In the genomic region with DNA sequence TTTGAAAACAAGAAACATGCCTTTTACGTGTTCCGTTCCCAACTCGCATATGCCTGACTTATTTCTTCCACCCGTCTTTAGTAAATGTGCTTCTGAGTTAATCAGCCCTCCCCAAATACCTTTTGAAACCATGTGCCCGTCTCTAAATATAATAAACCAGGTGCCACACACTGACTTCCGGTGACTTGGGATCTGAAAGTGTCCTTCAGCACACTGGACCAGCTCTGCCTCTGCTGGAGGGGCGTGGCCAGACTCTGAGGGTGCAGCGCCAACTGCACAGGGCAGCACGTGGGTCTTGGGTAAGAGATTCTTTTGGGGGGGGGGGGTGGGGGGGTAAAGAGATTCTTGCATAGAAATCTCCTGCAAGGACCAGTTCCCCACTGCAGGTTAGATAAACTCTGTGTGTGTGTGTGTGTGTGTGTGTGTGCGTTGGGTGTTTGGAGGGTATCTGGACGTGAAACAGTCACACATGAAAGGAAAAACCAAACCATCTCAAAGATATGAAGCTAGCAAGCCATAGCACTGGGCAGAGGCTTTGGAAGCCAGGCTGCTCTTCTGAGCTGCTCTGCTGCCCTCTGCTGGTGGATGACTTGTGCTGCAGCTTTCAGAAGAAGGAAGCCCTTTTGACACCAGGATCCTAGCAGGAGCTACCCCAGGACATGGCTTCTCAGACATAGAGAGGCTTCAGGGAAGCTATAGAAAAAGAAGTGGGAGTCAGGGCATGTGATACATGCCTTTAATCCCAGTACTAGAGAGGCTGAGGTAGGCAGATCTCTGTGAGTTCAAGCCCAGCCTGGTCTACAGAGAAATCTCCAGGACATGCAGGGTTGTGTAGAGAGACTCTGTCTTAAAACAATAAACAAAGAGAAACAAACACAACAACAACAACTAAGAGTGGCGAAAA, we compare ENCODE assay signal across 8 mouse cellular contexts. TPM values are rescaled to one million over a fixed set of nuclear protein-coding genes. Genes with fewer than 3 reads are reported as not detected.
A peak's percentile ranks its signal among the peaks of the same experiment; 100 is the strongest.
DNase-seq lines count a peak whose midpoint lies in the region; ATAC-seq and TF ChIP-seq lines count a peak whose summit lies in the region.

No protein-coding gene starts in this region.

- 24% methylated on average over 12 of the region's 12 CpGs for WGBS in heart, embryonic 14.5 days
- WGBS in liver, embryonic 14.5 days (ENCODE audit: insufficient replicate concordance), result 29% methylated on average over 12 of the region's 12 CpGs
- WGBS in stomach, embryonic 15.5 days, result 27% methylated on average over 12 of the region's 12 CpGs

- peak overlapping the region; percentile 58 to 60 for H3K27ac ChIP-seq in heart, embryonic 14.5 days (replicated peaks in 1 of 2; ENCODE audit: control insufficient read depth in 1 of 2, insufficient read depth in 1 of 2, low read depth in 2 of 2, low read length in 2 of 2)
- H3K27ac ChIP-seq in liver, embryonic 14.5 days, result no peak overlapping the region
- peak overlapping the region; percentile 9; the same call in 1 of the 2 replicates for H3K27ac ChIP-seq in stomach, embryonic 15.5 days

- H3K36me3 ChIP-seq in heart, embryonic 14.5 days (ENCODE audit: control insufficient read depth, insufficient read depth, low read length), result no peaks in the 10 kb centered on the region
- no peaks in the 10 kb centered on the region for H3K36me3 ChIP-seq in liver, embryonic 14.5 days (replicated peaks; ENCODE audit: control insufficient read depth, insufficient read depth, low read depth)
- no peaks in the 10 kb centered on the region for H3K36me3 ChIP-seq in stomach, embryonic 15.5 days

- H3K4me2 ChIP-seq in heart, embryonic 14.5 days (ENCODE audit: low read length), result peak overlapping the region; percentile 50
- peak overlapping the region; percentile 11; the same call in 1 of the 2 replicates for H3K4me2 ChIP-seq in liver, embryonic 14.5 days (ENCODE audit: low read depth)
- H3K4me2 ChIP-seq in stomach, embryonic 15.5 days, result peak overlapping the region; percentile 43

- ATAC-seq in erythroid progenitor cell, adult 5-6 weeks (replicated peaks; ENCODE audit: low FRiP score, poor library complexity, severe bottlenecking), result peak; percentile 77; the same call in 1 of the 2 replicates
- 0 out of 2 replicates have a peak, but pooled peaks have one; percentile 44 for ATAC-seq in heart, embryonic 14.5 days (ENCODE audit: insufficient number of reproducible peaks, insufficient read depth, low FRiP score, low read depth)
- ATAC-seq in liver, embryonic 14.5 days (ENCODE audit: insufficient read depth), result peak; percentile 43
- ATAC-seq in stomach, embryonic 15.5 days (ENCODE audit: insufficient read depth, low FRiP score, low read depth), result peak; percentile 54

- no peak for TF ChIP-seq EP300 in liver, embryonic 14.5 days (IDR thresholded peaks at IDR 0.05; ENCODE audit: low read depth)

- peak; percentile 66 to 73 for DNase-seq in CD8-positive naive resting alpha-beta T cell, adult 2 months (ENCODE audit: low read depth in 2 of 2, low spot score in 2 of 2)
- DNase-seq in brain, embryonic 18.5 days (ENCODE audit: low read depth, low spot score), result peak; percentile 64
- peak; percentile 83 to 86 for DNase-seq in kidney, postnatal 25 days
- peak; percentile 61 to 70 (median 62) for DNase-seq in liver, embryonic 14.5 days (ENCODE audit: low read depth in 3 of 3, low spot score in 3 of 3)
- DNase-seq in neural tube, embryonic 10.5 days (ENCODE audit: extremely low spot score, low spot score), result peak; percentile 81

- H3K9ac ChIP-seq in heart, embryonic 14.5 days (ENCODE audit: low read length), result no peak overlapping the region
- H3K9ac ChIP-seq in liver, embryonic 14.5 days (replicated peaks), result no peak overlapping the region
- no peak overlapping the region for H3K9ac ChIP-seq in stomach, embryonic 15.5 days

- peaks cover under 1 to 5% of the 10 kb centered on the region in 2 experiments; a peak in 3 of 4 replicates for H3K4me1 ChIP-seq in heart, embryonic 14.5 days (ENCODE audit: control insufficient read depth in 2 of 2, insufficient read depth in 2 of 2, low read length in 2 of 2)
- H3K4me1 ChIP-seq in liver, embryonic 14.5 days (replicated peaks; ENCODE audit: control insufficient read depth in 2 of 2, insufficient read depth in 2 of 2, low read length in 1 of 2), result no peaks in the 10 kb centered on the region
- peaks cover 12% of the 10 kb centered on the region; the same call in 1 of the 2 replicates for H3K4me1 ChIP-seq in stomach, embryonic 15.5 days

- H3K9me3 ChIP-seq in heart, embryonic 14.5 days (ENCODE audit: control insufficient read depth, low read length), result no peaks in the 10 kb centered on the region
- no peaks in the 10 kb centered on the region for H3K9me3 ChIP-seq in liver, embryonic 14.5 days (ENCODE audit: control insufficient read depth, low read length)
- no peaks in the 10 kb centered on the region for H3K9me3 ChIP-seq in stomach, embryonic 15.5 days

- H3K4me3 ChIP-seq in heart, embryonic 14.5 days (ENCODE audit: control insufficient read depth in 1 of 2, insufficient read depth in 1 of 2, low read depth in 1 of 2, low read length in 2 of 2), result no peak overlapping the region; a peak in 1 of 4 replicates
- H3K4me3 ChIP-seq in liver, embryonic 14.5 days (ENCODE audit: insufficient read depth in 1 of 2, low read depth in 2 of 2, low read length in 2 of 2), result no peak overlapping the region
- H3K4me3 ChIP-seq in stomach, embryonic 15.5 days (replicated peaks), result no peak overlapping the region; the same call in 1 of the 2 replicates

- H3K27me3 ChIP-seq in heart, embryonic 14.5 days (ENCODE audit: control insufficient read depth, insufficient read depth, low read length), result no peaks in the 10 kb centered on the region
- H3K27me3 ChIP-seq in liver, embryonic 14.5 days (ENCODE audit: control insufficient read depth, insufficient read depth, low read length), result peaks cover 7% of the 10 kb centered on the region
- no peaks in the 10 kb centered on the region for H3K27me3 ChIP-seq in stomach, embryonic 15.5 days (replicated peaks)

- TF ChIP-seq CTCF in liver, embryonic 14.5 days (IDR thresholded peaks at IDR 0.05; ENCODE audit: low read depth), result peak; percentile 97

RNA-seq across cellular contexts. Expression of a gene that starts 26.5 kb away (rescaled TPM):
- 41.4 and 46.5 TPM in 2 replicates for total RNA-seq in erythroid progenitor cell, adult 5-6 weeks (2015; ENCODE audit: low replicate concordance)
- 54.3 and 63.2 TPM in 2 replicates for total RNA-seq in erythroid progenitor cell, adult 5-6 weeks (2017; ENCODE audit: low replicate concordance)
- polyA plus RNA-seq in heart, embryonic 14.5 days (2014; fragmentation: Nextera tagmentation; extraction: Ambion mirVana), result 21.8 and 27.1 TPM in 2 replicates
- polyA plus RNA-seq in liver, embryonic 14.5 days (2012; rRNA removed), result 16.5 and 18.4 TPM in 2 replicates
- polyA plus RNA-seq in liver, embryonic 14.5 days (2014; fragmentation: Nextera tagmentation; extraction: Ambion mirVana), result 17.7 and 19.2 TPM in 2 replicates
- polyA plus RNA-seq in stomach, embryonic 15.5 days (2015; fragmentation: Nextera tagmentation; extraction: Ambion mirVana), result 53.9 and 58.7 TPM in 2 replicates

RNA-seq across cellular contexts. Expression of a gene that starts 35.5 kb away (rescaled TPM):
- 15.9 TPM in 2 replicates for total RNA-seq in erythroid progenitor cell, adult 5-6 weeks (2015; ENCODE audit: low replicate concordance)
- total RNA-seq in erythroid progenitor cell, adult 5-6 weeks (2017; ENCODE audit: low replicate concordance), result 14.1 and 15.9 TPM in 2 replicates
- polyA plus RNA-seq in heart, embryonic 14.5 days (2014; fragmentation: Nextera tagmentation; extraction: Ambion mirVana), result 3.0 and 4.4 TPM in 2 replicates
- polyA plus RNA-seq in liver, embryonic 14.5 days (2012; rRNA removed), result 16.3 and 18.8 TPM in 2 replicates
- 3.7 and 3.9 TPM in 2 replicates for polyA plus RNA-seq in liver, embryonic 14.5 days (2014; fragmentation: Nextera tagmentation; extraction: Ambion mirVana)
- 4.3 and 4.8 TPM in 2 replicates for polyA plus RNA-seq in stomach, embryonic 15.5 days (2015; fragmentation: Nextera tagmentation; extraction: Ambion mirVana)
